Mouse (Mus musculus) MN1 (cell line): ENCODE results near the gene Psmd3.
A peak's percentile ranks its signal among the peaks of the same experiment; 100 is the strongest.
"Not testable (repeated sequence)": the region's sequence is repeated elsewhere in the genome, so short reads cannot be mapped to it uniquely, and the experiment has no call there.

Experiments
- DNase-seq: peaks from one replicate; pipeline ENCODE4 v3.0.0-alpha.2; 2016; ENCODE audit warnings: low spot score

The Psmd3 gene

GRCm38 (mm10) chr11:98721458-98722226 is 39.3 kb downstream of the Psmd3 start:
- DNase-seq = peak; percentile 42

- no peak for DNase-seq
These were observed 40.7 kb downstream of the Psmd3 start for GRCm38 (mm10) chr11:98723098-98723497.

DNA sequence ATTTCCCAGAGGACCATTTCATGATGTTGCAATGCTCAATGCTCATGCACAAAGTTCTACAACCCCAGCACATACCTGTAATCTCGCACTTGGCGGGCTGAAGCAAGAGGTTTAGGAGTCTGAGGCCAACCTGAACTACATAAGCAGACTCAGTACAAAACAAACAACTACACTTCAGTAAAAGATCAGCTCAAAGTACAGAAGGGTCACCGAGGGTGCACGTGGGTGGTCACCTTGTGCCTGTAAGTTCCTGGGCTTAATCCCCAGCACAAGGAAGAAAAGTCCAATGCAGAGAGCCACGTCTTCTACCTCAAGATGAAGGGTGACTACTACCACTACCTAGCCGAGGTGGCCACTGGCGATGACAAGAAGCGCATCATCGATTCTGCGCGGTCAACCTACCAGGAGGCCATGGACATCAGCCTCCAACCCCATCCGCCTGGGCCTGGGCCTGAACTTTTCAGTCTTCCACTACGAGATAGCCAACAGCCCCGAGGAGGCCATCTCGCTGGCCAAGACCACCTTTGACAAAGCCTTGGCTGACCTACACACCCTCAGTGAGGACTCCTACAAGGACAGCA is 43.7 kb downstream of the Psmd3 start:
- no peak for DNase-seq

GRCm38 (mm10) chr11:98729119-98729588 is 46.8 kb downstream of the Psmd3 start, which contains the start of gene Med24:
Med24 (minus strand) TSS chr11:98729435.
- peak; percentile 94 for DNase-seq

- DNase-seq = peak; percentile 36
These were observed 48.4 kb downstream of the Psmd3 start for GRCm38 (mm10) chr11:98730727-98731126.

- peak; percentile 74 for DNase-seq
These were observed 48.8 kb downstream of the Psmd3 start for GRCm38 (mm10) chr11:98731134-98731533.

DNA sequence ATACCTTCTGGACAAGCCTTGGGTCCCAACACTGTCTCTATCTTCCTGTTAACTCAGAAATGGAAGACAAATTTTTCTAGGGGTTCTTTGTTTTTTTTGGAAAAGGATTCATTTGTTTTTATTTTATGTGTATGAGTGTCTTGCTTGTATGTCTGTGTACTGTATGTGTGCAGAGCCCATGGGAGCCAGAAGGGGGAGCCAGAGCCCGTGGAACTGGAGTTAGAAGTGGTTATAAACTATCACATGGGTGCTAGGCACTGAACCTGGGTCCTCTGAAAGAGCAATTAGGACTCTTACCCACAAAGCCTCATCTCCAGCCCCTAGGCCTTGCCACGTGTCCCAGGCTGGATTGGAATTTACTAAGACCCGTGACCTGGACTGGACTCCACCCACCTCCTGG is 51.7 kb downstream of the Psmd3 start:
- no peak for DNase-seq

- no peak for DNase-seq
These were observed 52.8 kb downstream of the Psmd3 start for GRCm38 (mm10) chr11:98735111-98735510.

GRCm38 (mm10) chr11:98736176-98736575 is 53.8 kb downstream of the Psmd3 start:
- no peak for DNase-seq

GRCm38 (mm10) chr11:98737220-98737619 is 54.9 kb downstream of the Psmd3 start:
- DNase-seq = not testable (repeated sequence)

DNA sequence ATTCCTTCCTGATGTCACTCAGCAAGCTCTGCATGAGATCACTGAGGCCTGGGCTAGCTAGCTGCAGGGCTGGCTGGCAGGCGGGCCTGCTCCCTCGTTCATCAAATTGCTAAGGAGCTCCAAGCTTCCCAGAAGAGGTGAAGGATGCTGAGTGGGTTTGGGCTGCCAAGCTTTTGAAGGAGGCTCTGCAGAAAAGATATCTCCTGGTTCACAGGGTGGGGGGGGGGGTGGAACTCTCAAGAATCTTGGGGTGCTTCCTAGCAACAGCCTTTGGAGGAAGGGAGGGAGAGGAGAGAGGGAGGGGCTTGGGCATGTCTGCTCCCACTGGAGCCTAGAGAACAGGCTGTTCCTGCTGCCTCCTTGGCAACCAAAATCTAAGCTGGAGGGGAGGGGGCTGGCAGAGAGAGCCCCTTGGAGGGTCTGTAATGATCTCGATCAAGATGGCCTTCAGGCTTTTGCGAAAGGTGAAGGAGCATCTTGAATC is 56.1 kb downstream of the Psmd3 start:
- peak; percentile 36 for DNase-seq

DNA sequence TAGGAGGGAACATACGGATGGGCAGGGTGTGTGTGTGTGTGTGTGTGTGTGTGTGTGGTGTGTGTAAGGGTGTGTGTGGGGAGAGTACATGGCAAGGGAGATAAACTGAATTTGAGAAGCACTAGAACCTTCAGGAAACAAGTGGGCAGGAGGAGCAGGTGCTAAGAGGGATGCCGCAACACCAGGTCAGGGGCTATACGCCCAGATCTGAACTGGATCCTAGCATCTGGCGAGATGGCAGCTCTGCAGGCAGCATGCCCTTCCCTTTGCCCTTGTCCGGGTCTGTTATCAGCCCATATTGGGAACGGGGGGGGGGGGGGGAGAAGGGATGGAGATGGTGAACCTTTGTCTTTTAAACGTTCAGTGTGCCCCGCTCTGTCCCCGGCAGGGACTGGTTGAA is 56.6 kb downstream of the Psmd3 start:
- no peak for DNase-seq

DNA sequence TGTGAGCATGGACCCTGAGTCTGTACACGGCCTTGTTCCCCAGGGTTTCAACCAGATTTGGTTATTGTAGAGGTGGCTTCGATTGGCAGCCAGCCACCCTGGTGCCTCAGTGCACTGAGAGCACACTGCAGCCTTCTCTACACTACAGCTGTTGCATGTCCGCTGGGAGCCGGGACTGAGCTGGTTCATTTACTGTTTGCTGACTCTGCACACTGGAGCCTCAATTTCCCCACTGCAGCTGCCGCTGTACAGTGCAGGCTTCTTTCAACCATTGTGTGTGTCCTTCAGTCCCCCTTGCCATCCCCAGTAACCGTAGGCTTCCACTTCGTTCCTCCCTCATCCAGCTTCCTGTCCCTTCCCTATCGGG is 57.7 kb downstream of the Psmd3 start:
- peak; percentile 55 for DNase-seq

GRCm38 (mm10) chr11:98740393-98741050 is 58.2 kb downstream of the Psmd3 start, which contains the start of gene Thra:
Thra (plus strand) TSS chr11:98740638.
- peak; percentile 82 for DNase-seq

DNA sequence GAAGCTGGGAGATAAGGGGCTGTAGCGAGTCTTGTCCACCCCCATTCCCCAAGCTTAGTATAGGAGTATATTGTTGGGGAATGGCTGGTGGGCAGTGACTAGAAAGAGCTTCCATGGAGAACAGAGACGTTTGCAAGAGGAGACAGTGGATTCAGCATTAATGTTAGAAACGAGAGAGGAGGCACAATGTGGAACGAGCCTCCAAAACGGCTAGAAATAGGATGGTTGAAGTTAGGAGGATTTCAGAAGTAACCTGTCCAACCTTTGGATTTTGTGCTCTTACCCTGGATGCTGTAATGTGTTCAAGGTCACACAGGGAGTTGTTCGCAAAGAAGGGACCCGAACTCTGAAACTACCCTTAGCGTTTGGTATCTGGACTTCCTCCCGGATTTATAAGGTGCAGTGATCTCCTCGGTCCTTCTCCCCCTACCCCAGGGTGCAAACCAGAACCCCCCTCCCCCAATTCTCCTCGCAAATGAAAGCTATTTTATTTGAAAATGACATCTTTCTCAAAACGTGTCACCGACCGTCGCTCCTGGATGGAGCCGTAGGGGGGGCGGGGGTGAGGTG is 58.8 kb downstream of the Psmd3 start:
- DNase-seq = peak; percentile 36

DNA sequence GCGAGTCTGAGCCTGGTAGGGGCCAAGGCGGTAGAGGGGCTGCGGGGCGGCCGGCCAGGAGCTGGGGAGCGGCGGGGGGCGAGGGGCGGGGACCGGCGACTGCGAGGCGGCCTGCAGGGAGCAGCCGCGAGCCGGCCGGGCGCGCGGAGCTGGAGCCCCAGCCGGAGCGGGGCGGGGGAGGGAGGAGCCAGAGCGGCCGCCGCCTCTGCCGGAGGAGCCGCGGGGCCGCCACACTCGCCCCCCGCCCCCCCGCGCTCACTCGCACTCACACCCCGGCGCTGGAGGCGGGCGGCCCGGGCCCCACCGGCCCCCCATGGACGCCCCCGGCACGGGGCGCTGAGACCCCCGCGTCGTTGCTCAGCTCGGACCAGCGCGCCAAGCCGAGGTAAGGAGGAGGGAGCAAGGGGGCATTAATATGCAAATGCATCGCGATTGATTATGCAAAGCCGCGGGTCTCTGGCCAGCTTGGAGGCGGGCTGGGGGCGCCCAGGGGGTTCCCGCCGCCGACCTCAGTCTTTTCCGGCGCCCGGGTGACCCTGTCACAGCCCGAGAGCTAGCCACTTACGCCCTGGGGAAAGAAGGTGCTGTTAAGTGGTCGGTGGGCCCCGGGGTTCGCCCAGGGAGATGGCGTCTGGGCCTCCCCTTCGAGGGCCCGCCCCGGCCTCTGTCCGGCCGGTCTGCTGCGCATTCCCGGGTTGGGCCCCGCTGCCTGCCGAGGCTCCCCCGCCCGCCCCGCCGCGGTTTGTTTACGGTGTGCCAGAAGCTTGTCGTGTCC is 59.5 kb downstream of the Psmd3 start:
- DNase-seq = peak; percentile 81

DNA sequence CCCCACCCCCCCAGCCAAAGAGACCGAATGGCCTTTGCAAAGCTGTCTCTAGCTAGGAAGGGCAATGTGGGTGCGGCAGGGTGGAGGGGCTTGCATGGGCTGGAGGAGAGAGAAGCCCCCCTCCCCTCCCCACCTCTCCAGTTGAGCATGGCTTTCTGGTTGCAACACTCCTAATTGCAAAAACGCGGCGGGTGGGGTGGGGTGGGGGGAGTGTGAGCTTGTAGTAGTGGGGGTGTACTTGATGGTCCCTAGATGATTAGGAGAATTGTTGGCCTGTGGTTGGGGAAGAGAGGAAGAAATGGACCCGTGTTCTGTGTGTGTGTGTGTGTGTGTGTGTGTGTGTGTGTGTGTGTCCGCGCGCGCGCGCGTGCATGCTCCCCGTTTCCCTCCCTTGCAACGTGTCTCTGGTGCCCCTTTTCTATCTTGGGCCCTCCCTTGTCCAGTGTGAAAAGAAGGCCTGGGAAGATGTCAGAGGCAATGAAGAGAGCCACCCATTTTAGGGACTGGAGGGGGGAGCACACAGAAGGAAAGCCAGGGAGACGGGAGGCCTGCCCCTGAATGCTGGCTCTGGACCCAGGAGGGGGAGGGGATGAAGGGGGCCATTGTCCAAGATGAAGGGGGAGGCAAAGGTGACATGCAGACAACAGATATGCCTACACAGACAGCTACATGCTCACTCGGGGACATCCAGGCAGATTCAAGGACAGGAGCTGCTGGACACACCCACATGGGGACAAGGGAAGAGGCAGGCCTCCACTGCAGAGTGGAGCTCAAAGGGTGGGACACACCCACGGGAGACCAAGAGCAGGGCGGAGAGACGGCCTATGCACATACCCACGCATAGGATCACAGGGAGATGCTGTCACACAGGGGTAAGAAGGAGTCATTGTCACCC is 60.3 kb downstream of the Psmd3 start:
- DNase-seq = no peak

- peak; percentile 56 for DNase-seq
These were observed 61.4 kb downstream of the Psmd3 start for GRCm38 (mm10) chr11:98743655-98744345.

DNA sequence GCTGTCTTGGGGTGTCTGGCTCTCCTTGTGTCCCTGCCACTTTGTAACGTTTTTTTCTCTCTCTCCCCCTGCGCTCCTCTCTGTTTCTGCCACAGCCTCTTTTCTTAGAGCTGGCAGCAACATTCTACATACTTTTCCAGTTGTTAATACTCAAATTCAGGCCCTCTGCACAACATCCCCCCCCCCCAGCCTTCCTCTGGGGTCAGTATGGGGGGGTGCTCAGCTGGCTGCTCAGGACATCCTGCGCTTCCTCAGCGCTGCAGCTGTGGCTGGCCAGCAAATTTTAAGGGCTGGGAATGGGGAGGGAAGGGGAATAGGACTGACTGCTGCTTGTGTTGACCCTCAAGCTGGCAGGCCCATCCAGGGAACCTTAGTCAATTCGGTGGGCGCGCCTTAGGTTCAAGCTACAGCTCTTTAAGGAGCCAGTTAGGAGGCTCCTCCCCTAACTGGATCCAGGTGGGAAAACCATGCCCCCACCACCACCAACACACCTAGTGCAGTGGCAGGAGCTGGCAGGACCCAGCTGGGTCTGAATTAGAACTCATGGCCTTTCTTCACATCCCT is 62.2 kb downstream of the Psmd3 start:
- DNase-seq = no peak
